Mouse (Mus musculus): ENCODE measurements around the gene Hinfp. TPM values are rescaled to one million over a fixed set of nuclear protein-coding genes. Genes with fewer than 3 reads are reported as not detected.
"Not testable (repeated sequence)": the region's sequence is repeated elsewhere in the genome, so short reads cannot be mapped to it uniquely, and the experiment has no call there.

Hinfp gene
- total and polyA plus RNA-seq, 3 experiments, result 6.9 to 12.6 (median 10.2) TPM

GRCm38 (mm10) chr9:44311136-44312134, 6.0 kb upstream of the Hinfp start:
- Histone ChIP-seq H3K27me3 (ENCODE audit: control insufficient read depth, insufficient read depth, low read length) (no peaks in the 10 kb centered on the region), H3K4me3 (peak overlapping the region; percentile 31), H3K36me3 (ENCODE audit: control insufficient read depth, insufficient read depth, low read length) (no peaks in the 10 kb centered on the region), H3K4me1 (ENCODE audit: control insufficient read depth, insufficient read depth, low read length) (peaks cover 2% of the 10 kb centered on the region; the same call in 1 of the 2 replicates), H3K27ac (peak overlapping the region; percentile 93), H3K79me2 (replicated peaks; ENCODE audit: control insufficient read depth, insufficient read depth, low read length) (no peaks in the 10 kb centered on the region), H3K9ac (ENCODE audit: low read depth, low read length) (peak overlapping the region; percentile 60)
- peak; percentile 67 to 75 for DNase-seq
- peak; percentile 91 for TF ChIP-seq POLR2A (IDR thresholded peaks at IDR 0.05; ENCODE audit: insufficient read depth, low read depth, low read length)
- peak; percentile 33 for TF ChIP-seq CTCF (IDR thresholded peaks at IDR 0.05)
- peak; percentile 78; the same call in 1 of the 2 replicates for TF ChIP-seq EP300 (IDR thresholded peaks at IDR 0.05; ENCODE audit: insufficient read depth, low read depth, low read length)
- intact Hi-C loops (cut with DNase I), result no loop called here
- 35% methylated on average over 27 of the region's 27 CpGs for WGBS

GRCm38 (mm10) chr9:44310750-44311135, 5.3 kb upstream of the Hinfp start:
- Histone ChIP-seq H3K9ac (ENCODE audit: low read depth, low read length) (peak overlapping the region; percentile 60; the same call in 1 of the 2 replicates), H3K27me3 (ENCODE audit: control insufficient read depth, insufficient read depth, low read length) (no peaks in the 10 kb centered on the region), H3K4me1 (ENCODE audit: control insufficient read depth, insufficient read depth, low read length) (peaks cover 2% of the 10 kb centered on the region; the same call in 1 of the 2 replicates), H3K79me2 (replicated peaks; ENCODE audit: control insufficient read depth, insufficient read depth, low read length) (no peaks in the 10 kb centered on the region), H3K4me3 (peak overlapping the region; percentile 31), H3K27ac (peak overlapping the region; percentile 93), H3K36me3 (ENCODE audit: control insufficient read depth, insufficient read depth, low read length) (no peaks in the 10 kb centered on the region)
- 39% methylated on average over 10 of the region's 10 CpGs for WGBS
- no peak for DNase-seq
- intact Hi-C loops (cut with DNase I), result no loop called here
- TF ChIP-seq EP300 (IDR thresholded peaks at IDR 0.05; ENCODE audit: insufficient read depth, low read depth, low read length) (no peak), CTCF (IDR thresholded peaks at IDR 0.05) (no peak; the same call in 1 of the 2 replicates), POLR2A (IDR thresholded peaks at IDR 0.05; ENCODE audit: insufficient read depth, low read depth, low read length) (no peak)

- H3K4me1 ChIP-seq (ENCODE audit: control insufficient read depth, insufficient read depth, low read length), result peaks cover 2% of the 10 kb centered on the region; the same call in 1 of the 2 replicates
Measured at GRCm38 (mm10) chr9:44309756-44310155, 4.3 kb upstream of the Hinfp start.

GRCm38 (mm10) chr9:44307248-44307647, 1.8 kb upstream of the Hinfp start:
- Histone ChIP-seq H3K79me2 (replicated peaks; ENCODE audit: control insufficient read depth, insufficient read depth, low read length) (peaks cover 2% of the 10 kb centered on the region; the same call in 1 of the 2 replicates), H3K27ac (no peak overlapping the region), H3K9ac (ENCODE audit: low read depth, low read length) (no peak overlapping the region), H3K4me1 (ENCODE audit: control insufficient read depth, insufficient read depth, low read length) (peaks cover 5% of the 10 kb centered on the region), H3K36me3 (ENCODE audit: control insufficient read depth, insufficient read depth, low read length) (no peaks in the 10 kb centered on the region), H3K27me3 (ENCODE audit: control insufficient read depth, insufficient read depth, low read length) (no peaks in the 10 kb centered on the region), H3K4me3 (no peak overlapping the region)
- WGBS, result 69% methylated on average over 2 of the region's 2 CpGs
- no peak for TF ChIP-seq CTCF (IDR thresholded peaks at IDR 0.05)
- TF ChIP-seq POLR2A (IDR thresholded peaks at IDR 0.05; ENCODE audit: insufficient read depth, low read depth, low read length), result no peak
- no peak for TF ChIP-seq EP300 (IDR thresholded peaks at IDR 0.05; ENCODE audit: insufficient read depth, low read depth, low read length)
- intact Hi-C loops (cut with DNase I), result loop anchor here (5.0 kb wide), 1 partner anchor 35 kb away; the partner anchor contains the start of gene Hmbs
- DNase-seq, result no peak

More at GRCm38 (mm10) chr9:44309756-44310155, 4.3 kb upstream of the Hinfp start:
- H3K9ac ChIP-seq (ENCODE audit: low read depth, low read length), result no peak overlapping the region
- no peak for DNase-seq
- no peaks in the 10 kb centered on the region for H3K27me3 ChIP-seq (ENCODE audit: control insufficient read depth, insufficient read depth, low read length)
- TF ChIP-seq CTCF (IDR thresholded peaks at IDR 0.05) (no peak), POLR2A (IDR thresholded peaks at IDR 0.05; ENCODE audit: insufficient read depth, low read depth, low read length) (no peak), EP300 (IDR thresholded peaks at IDR 0.05; ENCODE audit: insufficient read depth, low read depth, low read length) (no peak)
- no peak overlapping the region for H3K27ac ChIP-seq
- no peaks in the 10 kb centered on the region for H3K79me2 ChIP-seq (replicated peaks; ENCODE audit: control insufficient read depth, insufficient read depth, low read length)
- WGBS, result 87% methylated on average over 3 of the region's 3 CpGs
- no peaks in the 10 kb centered on the region for H3K36me3 ChIP-seq (ENCODE audit: control insufficient read depth, insufficient read depth, low read length)
- intact Hi-C loops (cut with DNase I), result loop anchor here (5.0 kb wide), 1 partner anchor 33 kb away; the partner anchor contains the start of gene Hmbs
- H3K4me3 ChIP-seq, result no peak overlapping the region

- Histone ChIP-seq H3K27ac (no peak overlapping the region), H3K27me3 (ENCODE audit: control insufficient read depth, insufficient read depth, low read length) (no peaks in the 10 kb centered on the region), H3K4me3 (no peak overlapping the region), H3K9ac (ENCODE audit: low read depth, low read length) (no peak overlapping the region), H3K4me1 (ENCODE audit: control insufficient read depth, insufficient read depth, low read length) (peaks cover 3% of the 10 kb centered on the region), H3K36me3 (ENCODE audit: control insufficient read depth, insufficient read depth, low read length) (no peaks in the 10 kb centered on the region), H3K79me2 (replicated peaks; ENCODE audit: control insufficient read depth, insufficient read depth, low read length) (peaks cover 2% of the 10 kb centered on the region; the same call in 1 of the 2 replicates)
- TF ChIP-seq CTCF (IDR thresholded peaks at IDR 0.05), result no peak
- no peak for TF ChIP-seq EP300 (IDR thresholded peaks at IDR 0.05; ENCODE audit: insufficient read depth, low read depth, low read length)
- no peak for TF ChIP-seq POLR2A (IDR thresholded peaks at IDR 0.05; ENCODE audit: insufficient read depth, low read depth, low read length)
- no peak for DNase-seq
- 84% methylated on average over 6 of the region's 6 CpGs for WGBS
- intact Hi-C loops (cut with DNase I), result loop anchor here (5.0 kb wide), 1 partner anchor 36 kb away; the partner anchor contains the start of gene Hmbs
Measured at GRCm38 (mm10) chr9:44306532-44306931, 1.1 kb upstream of the Hinfp start.

GRCm38 (mm10) chr9:44300001-44300400, 5.5 kb downstream of the Hinfp start:
- intact Hi-C loops (cut with DNase I); DNase-seq; H3K9ac ChIP-seq (ENCODE audit: low read depth, low read length); H3K4me3 ChIP-seq; H3K4me1 ChIP-seq (ENCODE audit: control insufficient read depth, insufficient read depth, low read length); H3K79me2 ChIP-seq (replicated peaks; ENCODE audit: control insufficient read depth, insufficient read depth, low read length); H3K27me3 ChIP-seq (ENCODE audit: control insufficient read depth, insufficient read depth, low read length); H3K27ac ChIP-seq; H3K36me3 ChIP-seq (ENCODE audit: control insufficient read depth, insufficient read depth, low read length): not testable (repeated sequence)
- WGBS, result 97% methylated on average over 3 of the region's 3 CpGs
